In the genomic region with DNA sequence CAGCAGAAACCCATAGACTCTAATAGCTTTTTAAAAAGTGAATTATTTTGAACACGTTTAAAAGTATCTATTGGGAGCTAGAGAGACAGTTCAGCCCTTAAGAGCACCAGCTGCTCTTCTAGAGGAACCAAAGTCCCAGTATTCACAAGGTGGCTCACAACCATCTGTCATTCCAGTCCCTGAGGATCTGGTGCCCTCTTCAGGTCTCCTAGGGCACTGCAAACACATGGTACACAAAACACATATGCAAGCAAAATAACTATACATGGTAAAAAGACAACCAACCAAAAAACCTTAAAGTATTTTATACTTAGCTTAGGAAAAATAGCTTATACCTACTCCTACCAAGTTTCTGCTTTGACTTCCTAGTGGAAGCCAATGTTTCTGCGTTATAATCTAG, we compare ENCODE assay signal across 2 mouse cellular contexts.
TF ChIP-seq lines count a peak whose summit lies in the region.

No protein-coding gene starts in this region.

TF ChIP-seq in CH12.LX, 34 proteins besides CTCF, POLR2A, EP300 and RAD21:
- TF ChIP-seq MAX (IDR thresholded peaks at IDR 0.05; ENCODE audit: low read length) (0 out of 2 replicates have a peak, but pooled peaks have one; percentile 21), SIN3A (IDR thresholded peaks at IDR 0.05; ENCODE audit: low read length) (no peak)

TF ChIP-seq in MEL, 35 proteins besides CTCF, POLR2A, EP300 and RAD21:
- peak; percentile 28; the same call in 1 of the 2 replicates for TF ChIP-seq SMC3 (IDR thresholded peaks at IDR 0.05; ENCODE audit: low read depth, low read length)
- no peak for TF ChIP-seq ELF1 (IDR thresholded peaks at IDR 0.05; ENCODE audit: low read depth, low read length)
- TF ChIP-seq ZKSCAN1 (IDR thresholded peaks at IDR 0.05; ENCODE audit: low read depth, low read length): no peak
- TF ChIP-seq KAT2A (conservative IDR thresholded peaks at IDR 0.05; ENCODE audit: low read depth, low read length): no peak
- no peak for TF ChIP-seq USF2 (IDR thresholded peaks at IDR 0.05; ENCODE audit: borderline replicate concordance in 1 of 2, insufficient read depth in 1 of 2, low read depth in 1 of 2, low read length in 2 of 2)
- no peak for TF ChIP-seq NELFE (IDR thresholded peaks at IDR 0.05; ENCODE audit: low read depth, low read length)
- TF ChIP-seq NRF1 (IDR thresholded peaks at IDR 0.05; ENCODE audit: insufficient read depth, low read depth, low read length, poor library complexity, severe bottlenecking): no peak
- no peak for TF ChIP-seq POLR2AphosphoS2 (IDR thresholded peaks at IDR 0.05; ENCODE audit: low read length)
- TF ChIP-seq ZC3H11A (IDR thresholded peaks at IDR 0.05; ENCODE audit: low read depth, low read length): no peak
- no peak for TF ChIP-seq JUND (IDR thresholded peaks at IDR 0.05; ENCODE audit: low read depth, low read length)
- TF ChIP-seq MAFK (IDR thresholded peaks at IDR 0.05; ENCODE audit: borderline replicate concordance, low read depth, low read length): no peak
- peak; percentile 29; the same call in 1 of the 2 replicates for TF ChIP-seq MAX (IDR thresholded peaks at IDR 0.05; ENCODE audit: low read length)
